Mouse (Mus musculus): Measurements from ENCODE around the gene Slc25a44. TPM values are rescaled to one million over a fixed set of nuclear protein-coding genes. Genes with fewer than 3 reads are reported as not detected.

The Slc25a44 gene
- polyA plus RNA-seq, 1 experiment from 2014 or later: 18.3 TPM

GRCm38 (mm10) chr3:88361612-88362313, 63.2 kb downstream of the Slc25a44 start:
- no peak overlapping the region for H3K4me2 ChIP-seq (replicated peaks)
- WGBS: 84% methylated on average over 2 of the region's 2 CpGs
- H3K4me1 ChIP-seq: peaks cover 9% of the 10 kb centered on the region
- no peak overlapping the region; the same call in 1 of the 2 replicates for H3K27ac ChIP-seq
- peaks cover 26% of the 10 kb centered on the region for H3K27me3 ChIP-seq
- H3K9me3 ChIP-seq: no peaks in the 10 kb centered on the region
- no peak overlapping the region for H3K4me3 ChIP-seq
- no peak overlapping the region for H3K9ac ChIP-seq
- ATAC-seq (ENCODE audit: low FRiP score, low read depth): no peak
- H3K36me3 ChIP-seq: peaks cover 60% of the 10 kb centered on the region

DNA sequence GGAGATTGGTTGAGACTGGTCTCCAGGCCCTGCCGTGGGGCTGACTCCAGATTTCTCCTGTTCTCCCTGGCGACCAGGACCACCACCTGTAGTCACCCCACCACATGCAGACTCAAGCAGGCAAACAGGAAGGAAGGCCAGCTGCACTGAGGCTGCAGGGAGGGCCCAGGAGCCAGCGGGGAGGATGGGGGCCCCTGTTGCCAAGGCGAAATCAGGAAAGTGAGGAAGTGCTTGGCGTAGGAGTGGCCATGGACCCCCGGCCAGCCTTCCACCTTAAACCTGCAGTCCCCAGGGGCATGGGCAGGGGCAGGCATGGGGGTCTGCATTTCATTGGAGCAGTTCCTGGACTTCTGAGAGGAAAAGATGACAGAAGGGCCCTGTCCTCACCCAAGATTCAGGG, 63.8 kb downstream of the Slc25a44 start:
- no peaks in the 10 kb centered on the region for H3K9me3 ChIP-seq
- no peak overlapping the region for H3K9ac ChIP-seq
- H3K27ac ChIP-seq: no peak overlapping the region
- no peak overlapping the region for H3K4me3 ChIP-seq
- no peak for ATAC-seq (ENCODE audit: low FRiP score, low read depth)
- peaks cover 9% of the 10 kb centered on the region for H3K4me1 ChIP-seq
- 77% methylated on average over 6 of the region's 6 CpGs for WGBS
- no peak overlapping the region for H3K4me2 ChIP-seq (replicated peaks)
- peaks cover 67% of the 10 kb centered on the region for H3K36me3 ChIP-seq
- peaks cover 21% of the 10 kb centered on the region for H3K27me3 ChIP-seq

Small RNA genes within 50 kb of the gene (microRNA-seq; reads per million reads assigned to microRNA genes)
- gene Mir7011: not detected

Other genes with a start within 250 kb of the Slc25a44 start
- 4.8 and 5.7 TPM in 2 replicates for gene Rhbg, start 170.4 kb downstream of the Slc25a44 start, polyA plus RNA-seq (2015; fragmentation: Nextera tagmentation; extraction: Ambion mirVana)
- 0.80 and 1.0 TPM in 2 replicates for gene Gm38392, start 137.9 kb downstream of the Slc25a44 start, polyA plus RNA-seq (2015; fragmentation: Nextera tagmentation; extraction: Ambion mirVana)
- gene Tsacc, start 128.1 kb downstream of the Slc25a44 start, polyA plus RNA-seq (2015; fragmentation: Nextera tagmentation; extraction: Ambion mirVana): 12.8 and 15.5 TPM in 2 replicates
- 557 and 573 TPM in 2 replicates for gene Cct3, start 128.0 kb downstream of the Slc25a44 start, polyA plus RNA-seq (2015; fragmentation: Nextera tagmentation; extraction: Ambion mirVana)
- gene Glmp, start 100.1 kb downstream of the Slc25a44 start, polyA plus RNA-seq (2015; fragmentation: Nextera tagmentation; extraction: Ambion mirVana): 174 and 188 TPM in 2 replicates
- 6.4 and 6.8 TPM in 2 replicates for gene Tmem79, start 89.0 kb downstream of the Slc25a44 start, polyA plus RNA-seq (2015; fragmentation: Nextera tagmentation; extraction: Ambion mirVana)
- 54.9 and 58.4 TPM in 2 replicates for gene Smg5, start 88.9 kb downstream of the Slc25a44 start, polyA plus RNA-seq (2015; fragmentation: Nextera tagmentation; extraction: Ambion mirVana)
- gene Paqr6, start 60.6 kb downstream of the Slc25a44 start, polyA plus RNA-seq (2015; fragmentation: Nextera tagmentation; extraction: Ambion mirVana): 7.6 and 8.7 TPM in 2 replicates
- 0.37 TPM in 1 of 2 replicates, not detected in the other for gene Bglap3, start 52.4 kb downstream of the Slc25a44 start, polyA plus RNA-seq (2015; fragmentation: Nextera tagmentation; extraction: Ambion mirVana)
- not detected in 2 replicates for gene Bglap2, start 46.4 kb downstream of the Slc25a44 start, polyA plus RNA-seq (2015; fragmentation: Nextera tagmentation; extraction: Ambion mirVana)
- gene Bglap, start 40.7 kb downstream of the Slc25a44 start, polyA plus RNA-seq (2015; fragmentation: Nextera tagmentation; extraction: Ambion mirVana): 0.63 TPM in 1 of 2 replicates, not detected in the other
- 125 and 127 TPM in 2 replicates for gene Pmf1, start 14.8 kb downstream of the Slc25a44 start, polyA plus RNA-seq (2015; fragmentation: Nextera tagmentation; extraction: Ambion mirVana)
- gene Sema4a, start 36.0 kb upstream of the Slc25a44 start, polyA plus RNA-seq (2015; fragmentation: Nextera tagmentation; extraction: Ambion mirVana): 7.9 and 9.9 TPM in 2 replicates
- gene Lmna, start 84.8 kb upstream of the Slc25a44 start, polyA plus RNA-seq (2015; fragmentation: Nextera tagmentation; extraction: Ambion mirVana): 174 and 183 TPM in 2 replicates
- 32.9 and 33.9 TPM in 2 replicates for gene Mex3a, start 107.3 kb upstream of the Slc25a44 start, polyA plus RNA-seq (2015; fragmentation: Nextera tagmentation; extraction: Ambion mirVana)
- 7.7 and 9.3 TPM in 2 replicates for gene Rab25, start 123.2 kb upstream of the Slc25a44 start, polyA plus RNA-seq (2015; fragmentation: Nextera tagmentation; extraction: Ambion mirVana)
- gene Lamtor2, start 127.9 kb upstream of the Slc25a44 start, polyA plus RNA-seq (2015; fragmentation: Nextera tagmentation; extraction: Ambion mirVana): 147 and 154 TPM in 2 replicates
- gene Ubqln4, start 128.6 kb upstream of the Slc25a44 start, polyA plus RNA-seq (2015; fragmentation: Nextera tagmentation; extraction: Ambion mirVana): 46.6 and 48.2 TPM in 2 replicates
- 294 and 306 TPM in 2 replicates for gene Ssr2, start 150.7 kb upstream of the Slc25a44 start, polyA plus RNA-seq (2015; fragmentation: Nextera tagmentation; extraction: Ambion mirVana)
- 105 and 107 TPM in 2 replicates for gene Arhgef2, start 180.8 kb upstream of the Slc25a44 start, polyA plus RNA-seq (2015; fragmentation: Nextera tagmentation; extraction: Ambion mirVana)
- gene Rxfp4, start 228.0 kb upstream of the Slc25a44 start, polyA plus RNA-seq (2015; fragmentation: Nextera tagmentation; extraction: Ambion mirVana): not detected in 2 replicates